Mouse (Mus musculus) right cerebral cortex, postnatal 36 days (tissue): ENCODE measurements around the gene Dusp2.
"Not testable (repeated sequence)": the region's sequence is repeated elsewhere in the genome, so short reads cannot be mapped to it uniquely, and the experiment has no call there.

ENCODE experiments used
- DNase-seq, 2 experiments: peaks; one replicate each; pipeline ENCODE4 v3.0.0; 2022; ENCODE audit warnings: low spot score in 2 of 2, mixed read lengths in 1 of 2

Dusp2 gene

DNA sequence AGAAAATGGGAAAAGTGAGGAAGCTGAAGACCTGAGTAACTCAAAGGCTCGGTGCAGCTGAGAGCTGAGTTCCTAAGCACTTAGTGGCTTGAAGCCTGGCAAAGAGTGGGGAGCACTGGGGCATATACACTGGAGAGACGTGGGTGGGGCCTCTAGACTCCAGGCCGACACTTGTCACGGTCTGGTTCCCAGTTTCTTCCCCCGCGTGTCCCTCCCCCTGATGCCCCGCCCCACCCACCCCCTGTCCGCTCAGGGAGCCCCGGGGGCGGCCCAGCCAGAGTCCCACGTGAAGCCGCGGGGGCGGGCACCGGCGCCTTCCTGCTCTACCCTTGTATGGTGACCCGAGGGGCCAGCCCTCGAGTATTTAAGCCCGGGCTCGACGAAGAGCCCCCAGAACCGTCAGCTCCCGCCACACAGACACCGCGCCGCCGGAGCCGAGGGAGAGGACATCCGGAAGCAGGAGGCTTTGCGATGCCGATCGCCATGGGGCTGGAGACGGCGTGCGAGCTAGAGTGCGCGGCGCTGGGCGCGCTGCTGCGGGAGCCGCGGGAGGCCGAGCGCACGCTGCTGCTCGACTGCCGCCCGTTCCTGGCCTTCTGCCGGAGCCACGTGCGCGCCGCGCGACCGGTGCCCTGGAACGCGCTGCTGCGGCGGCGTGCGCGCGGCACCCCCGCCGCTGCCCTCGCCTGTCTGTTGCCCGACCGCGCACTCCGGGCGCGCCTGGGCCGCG, at the start of gene Dusp2:
Gene Dusp2 (plus strand): TSS at position 393 of the 730 bp plus-strand sequence.
- peak; percentile 33 to 42 for DNase-seq

- no peak for DNase-seq
Measured at GRCm38 (mm10) chr2:127292250-127292649, 43.7 kb upstream of the Dusp2 start.

GRCm38 (mm10) chr2:127297001-127297805, 38.8 kb upstream of the Dusp2 start:
- no peak for DNase-seq

GRCm38 (mm10) chr2:127298056-127298455, 37.9 kb upstream of the Dusp2 start:
- DNase-seq = no peak

DNA sequence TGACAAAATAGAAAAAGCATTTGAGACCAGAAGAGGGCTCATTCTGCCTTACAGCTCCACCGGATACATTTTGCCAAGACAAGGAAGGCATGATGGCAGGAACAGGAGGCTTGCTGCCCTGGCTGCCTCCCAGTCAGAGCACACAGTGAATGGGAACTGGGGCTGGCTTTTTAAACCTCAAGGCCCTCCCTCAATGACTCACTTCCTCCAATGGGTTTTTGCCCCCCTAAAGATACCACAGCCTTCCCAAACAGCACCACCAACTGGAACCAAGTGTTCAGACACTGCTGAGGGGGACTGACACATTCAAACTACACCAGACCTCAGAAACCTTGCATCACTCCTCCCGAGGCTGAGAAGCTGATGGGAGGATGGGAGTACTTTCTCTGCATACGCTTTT, 35.3 kb upstream of the Dusp2 start:
- DNase-seq = no peak

DNA sequence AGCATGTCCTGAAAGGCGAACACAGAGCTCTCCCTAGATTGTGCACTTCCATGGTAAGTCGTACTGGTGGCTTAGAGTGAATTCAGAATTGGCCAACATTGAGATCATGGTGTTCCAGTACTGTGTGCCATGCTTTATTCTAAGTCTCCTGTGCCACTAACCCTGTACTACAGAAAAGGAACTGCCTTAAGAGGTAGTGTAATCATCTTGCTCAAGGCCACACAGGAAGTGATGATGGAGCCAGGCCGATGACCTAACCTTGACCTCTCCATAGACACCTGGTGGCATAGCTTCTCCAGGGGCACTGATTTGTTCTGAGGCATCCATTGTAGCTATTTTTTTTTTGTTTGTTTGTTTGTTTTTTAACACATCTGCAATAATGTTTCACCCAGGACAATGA, 34.1 kb upstream of the Dusp2 start:
- DNase-seq = no peak

DNA sequence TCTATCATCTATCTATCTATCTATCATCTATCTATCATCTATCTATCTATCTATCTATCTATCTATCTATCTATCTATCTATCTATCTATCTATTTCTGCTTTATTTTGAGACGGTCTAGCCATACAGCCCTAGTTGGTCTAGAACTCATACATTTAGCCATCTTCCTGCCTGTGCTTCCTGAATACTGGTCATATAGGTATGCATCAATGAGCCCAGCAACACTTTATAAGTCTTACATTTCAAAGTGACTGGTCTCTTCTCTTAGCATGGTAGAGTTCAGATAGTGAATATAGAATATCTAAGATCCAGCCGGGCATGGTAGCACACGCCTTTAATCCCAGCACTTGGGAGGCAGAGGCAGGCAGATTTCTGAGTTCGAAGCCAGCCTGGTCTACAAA, 31.8 kb upstream of the Dusp2 start:
- not testable (repeated sequence) for DNase-seq

DNA sequence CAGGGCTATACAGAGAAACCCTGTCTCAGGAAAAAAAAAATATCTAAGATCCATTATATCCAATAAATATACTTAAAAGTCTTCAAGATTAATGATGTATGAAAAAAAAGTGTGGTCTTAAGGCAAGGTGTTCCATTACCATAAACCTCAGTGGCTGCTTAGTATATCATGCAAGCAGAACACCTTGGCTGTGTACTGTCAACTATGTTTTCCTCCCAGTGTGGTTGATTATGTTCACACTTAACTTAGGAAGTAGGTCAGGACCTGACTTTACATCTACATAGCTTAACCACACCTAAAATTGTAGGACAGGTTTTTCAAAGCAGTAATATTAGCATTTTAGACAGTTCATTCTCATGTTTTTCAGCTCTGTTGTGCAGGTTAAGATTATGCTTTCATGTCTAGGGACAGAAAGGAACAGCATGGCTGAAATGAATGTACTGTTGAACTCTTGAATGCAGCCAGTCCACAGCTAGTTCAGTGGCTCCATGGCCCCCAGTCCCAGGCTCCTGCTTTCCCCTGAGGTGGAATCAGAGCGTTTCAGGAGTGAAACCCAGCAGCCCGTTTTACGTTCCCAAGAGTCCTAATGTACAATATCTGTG, 31.2 kb upstream of the Dusp2 start:
- no peak for DNase-seq

DNA sequence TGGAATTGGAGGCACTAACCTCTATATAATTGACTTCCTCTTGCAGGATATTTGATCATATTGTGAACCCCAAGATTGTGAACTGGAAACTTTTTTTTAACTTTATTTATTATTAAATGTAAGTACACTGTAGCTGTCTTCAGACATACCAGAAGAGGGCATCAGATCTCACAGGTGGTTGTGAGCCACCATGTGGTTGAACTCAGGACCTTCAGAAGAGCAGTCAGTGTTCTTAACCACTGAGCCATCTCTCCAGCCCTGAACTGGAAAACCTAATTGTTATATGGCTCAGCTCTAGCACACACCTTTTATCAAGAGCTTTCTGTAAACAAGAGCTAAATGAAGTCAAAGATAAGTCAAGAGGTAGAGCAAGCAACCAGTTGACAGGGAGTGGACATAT, 29.8 kb upstream of the Dusp2 start:
- no peak for DNase-seq

DNA sequence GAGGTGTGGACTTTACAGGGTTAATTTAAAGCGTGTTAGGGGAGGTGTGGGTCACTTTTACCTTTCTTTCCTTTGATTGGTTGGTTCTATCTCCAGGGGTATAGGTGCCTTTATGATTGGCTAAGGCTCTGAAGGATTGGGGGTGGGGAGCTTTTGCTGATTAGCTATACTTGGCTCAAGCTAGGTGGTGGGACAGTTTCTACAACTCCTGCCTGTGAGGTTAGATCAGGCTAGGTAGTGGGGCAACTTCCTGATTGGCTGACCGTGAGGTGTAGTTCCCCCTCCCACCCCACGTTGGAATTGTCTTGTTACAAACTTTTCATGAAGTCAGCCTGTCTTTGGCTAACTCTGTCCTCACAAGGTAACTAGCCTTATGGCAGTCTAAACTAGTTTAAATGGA, 28.8 kb upstream of the Dusp2 start:
- DNase-seq = no peak

GRCm38 (mm10) chr2:127308660-127309059, 27.3 kb upstream of the Dusp2 start:
- DNase-seq = no peak

- DNase-seq = no peak
Measured at GRCm38 (mm10) chr2:127310246-127310645, 25.7 kb upstream of the Dusp2 start.

- no peak for DNase-seq
Measured at GRCm38 (mm10) chr2:127310685-127311084, 25.3 kb upstream of the Dusp2 start.

GRCm38 (mm10) chr2:127311193-127311592, 24.8 kb upstream of the Dusp2 start:
- DNase-seq = no peak

DNA sequence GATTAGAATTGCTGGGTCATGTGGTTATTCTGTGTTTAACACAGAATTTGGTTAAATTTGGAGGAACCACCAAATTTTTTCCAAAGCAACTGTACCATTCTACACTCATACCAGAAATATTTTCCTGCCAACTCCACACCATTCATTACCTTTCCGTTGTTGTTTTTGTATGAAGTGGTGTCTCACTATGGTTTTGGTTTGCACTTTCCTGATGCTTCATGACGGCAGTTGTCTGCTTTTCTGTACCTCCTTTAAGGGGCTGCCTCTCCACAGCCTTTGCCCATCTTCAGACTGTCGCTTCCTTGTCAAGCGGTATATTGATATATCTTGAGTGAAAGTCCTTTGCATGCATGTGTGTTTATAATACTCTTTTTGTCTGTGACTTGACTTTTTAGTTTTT, 23.2 kb upstream of the Dusp2 start:
- DNase-seq = no peak

DNA sequence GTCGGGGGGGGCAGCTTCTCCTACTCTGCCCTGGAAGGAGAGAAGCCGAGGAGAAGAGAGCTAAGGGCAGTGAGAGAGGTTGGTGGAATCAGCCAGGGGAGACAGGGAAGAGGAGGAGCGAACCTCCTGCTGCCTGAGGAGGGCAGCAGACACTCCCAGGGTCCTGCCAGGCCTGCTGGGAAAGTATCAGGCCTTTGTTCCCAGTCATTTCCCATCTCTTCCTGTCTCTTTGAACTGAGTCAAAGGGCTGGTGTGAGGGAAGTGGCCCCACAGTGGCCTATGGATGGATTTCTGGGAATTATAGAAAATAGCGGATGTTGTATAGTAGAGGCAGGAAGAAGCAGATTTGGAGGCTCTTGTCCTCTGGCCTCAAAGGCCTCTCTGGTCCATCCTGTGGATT, 22.1 kb upstream of the Dusp2 start:
- no peak for DNase-seq

- no peak for DNase-seq
Measured at GRCm38 (mm10) chr2:127314467-127315154, 21.3 kb upstream of the Dusp2 start.

DNA sequence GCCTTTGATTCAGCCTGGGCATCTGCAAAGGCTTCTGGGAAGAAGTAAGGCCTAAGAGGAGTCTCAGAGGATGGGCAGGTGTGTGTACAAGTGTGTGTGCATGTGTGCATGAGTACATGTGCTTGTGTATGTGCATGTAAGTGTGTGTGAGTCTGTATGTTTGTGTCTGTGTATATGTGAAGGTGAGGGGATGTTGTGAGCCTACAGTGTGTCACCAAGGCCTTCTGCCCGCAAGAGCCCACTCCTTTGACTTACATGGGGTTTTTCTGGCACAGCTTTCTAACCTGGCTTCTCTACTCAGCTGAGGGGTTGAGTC, 20.8 kb upstream of the Dusp2 start:
- DNase-seq = no peak

DNA sequence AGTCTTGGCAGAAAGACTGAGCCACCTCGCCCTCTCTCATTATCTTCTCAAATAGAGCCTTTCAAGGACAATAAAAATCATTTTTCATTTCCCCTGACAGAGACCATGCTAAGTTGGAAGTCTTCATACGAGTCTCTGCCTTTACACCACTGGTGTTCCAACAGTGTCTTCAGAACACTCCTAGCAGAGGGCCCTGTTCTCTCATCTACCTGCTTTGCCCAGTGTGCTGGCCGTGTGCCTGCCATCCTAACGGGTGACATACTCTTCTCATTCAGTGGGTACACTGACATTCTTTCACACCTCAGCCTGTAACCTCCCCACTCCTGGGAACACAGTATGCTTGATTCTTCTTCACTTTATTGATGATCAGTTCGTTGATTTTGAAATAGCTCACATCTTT, 19.5 kb upstream of the Dusp2 start:
- DNase-seq = no peak

- no peak for DNase-seq
Measured at GRCm38 (mm10) chr2:127318136-127318535, 17.8 kb upstream of the Dusp2 start.

DNA sequence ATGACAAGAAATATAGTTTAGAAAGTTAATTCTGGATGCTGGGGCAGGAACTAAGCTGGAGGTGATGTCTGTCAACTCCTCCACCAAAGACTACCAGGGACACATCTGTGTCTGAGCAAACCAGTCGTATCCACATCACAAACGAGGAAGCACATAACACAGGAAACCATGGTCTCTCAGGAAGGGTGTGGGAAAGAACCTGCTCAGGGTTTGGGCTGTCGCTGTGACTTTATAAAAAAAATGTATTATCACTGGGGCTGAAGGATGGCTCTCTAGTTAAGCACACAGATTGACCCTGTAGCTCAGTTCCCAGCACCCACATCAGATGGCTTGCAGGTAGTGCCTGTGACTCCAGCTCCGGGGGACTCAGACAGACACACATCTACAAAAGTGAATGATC, 16.9 kb upstream of the Dusp2 start:
- no peak for DNase-seq

GRCm38 (mm10) chr2:127322671-127323285, 13.2 kb upstream of the Dusp2 start:
- DNase-seq = no peak
